Mouse (Mus musculus) ES-E14 (cell line): ENCODE results near the gene Castor1.

Experiments used
- CHD2 ChIP-seq: IDR thresholded peaks from 2 replicates; pipeline ENCODE4 v1.6.1; 2014; ENCODE audit warnings: mild to moderate bottlenecking, low read depth, low read length, inconsistent platforms
- HCFC1 ChIP-seq: IDR thresholded peaks from 2 replicates; pipeline ENCODE4 v1.6.1; 2012; ENCODE audit warnings: low read length, inconsistent platforms, borderline replicate concordance; ENCODE audit not compliant: insufficient read depth
- MAFK ChIP-seq: IDR thresholded peaks from 2 replicates; pipeline ENCODE4 v1.6.1; 2014; ENCODE audit warnings: mild to moderate bottlenecking, low read depth, low read length, inconsistent platforms; ENCODE audit not compliant: insufficient read depth
- ZC3H11A ChIP-seq: IDR thresholded peaks from 2 replicates; pipeline ENCODE4 v1.6.1; 2012; ENCODE audit warnings: low read depth, mild to moderate bottlenecking, inconsistent platforms, low read length, borderline replicate concordance
- ZNF384 ChIP-seq: IDR thresholded peaks from 2 replicates; pipeline ENCODE4 v1.6.1; 2012; ENCODE audit warnings: low read depth, low read length, inconsistent platforms

- TF ChIP-seq CHD2 (no peak), ZNF384 (no peak), MAFK (no peak), HCFC1 (no peak), ZC3H11A (no peak)
These were observed 50.5 kb downstream of the Castor1 start for GRCm38 (mm10) chr11:4268500-4268899.
